Mouse (Mus musculus) retina, postnatal 1 day (tissue): ENCODE results near the gene 4833439L19Rik.

Source experiments
- DNase-seq: peaks from one replicate; pipeline ENCODE4 v3.0.0-alpha.2; 2012

The 4833439L19Rik gene

DNA sequence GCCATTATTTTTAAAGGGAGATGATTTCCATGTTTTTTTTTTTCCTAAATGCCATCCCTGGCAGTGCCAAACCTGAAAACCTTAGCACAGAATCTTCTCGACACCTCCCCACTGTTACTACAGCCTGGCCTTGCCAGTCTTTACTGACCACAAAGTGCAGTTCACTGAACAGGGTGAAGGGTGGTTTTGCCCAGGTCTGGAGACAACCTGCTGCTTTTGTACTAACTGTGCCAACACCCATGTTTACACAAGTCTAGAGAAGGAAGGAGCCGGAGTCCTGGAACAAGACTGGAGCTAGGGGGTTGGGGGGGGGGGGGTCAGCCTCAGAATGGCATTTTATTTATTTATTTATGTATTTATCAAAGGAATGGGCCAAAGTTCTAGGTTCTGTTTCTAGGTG, 16.1 kb upstream of the 4833439L19Rik start:
- no peak for DNase-seq

DNA sequence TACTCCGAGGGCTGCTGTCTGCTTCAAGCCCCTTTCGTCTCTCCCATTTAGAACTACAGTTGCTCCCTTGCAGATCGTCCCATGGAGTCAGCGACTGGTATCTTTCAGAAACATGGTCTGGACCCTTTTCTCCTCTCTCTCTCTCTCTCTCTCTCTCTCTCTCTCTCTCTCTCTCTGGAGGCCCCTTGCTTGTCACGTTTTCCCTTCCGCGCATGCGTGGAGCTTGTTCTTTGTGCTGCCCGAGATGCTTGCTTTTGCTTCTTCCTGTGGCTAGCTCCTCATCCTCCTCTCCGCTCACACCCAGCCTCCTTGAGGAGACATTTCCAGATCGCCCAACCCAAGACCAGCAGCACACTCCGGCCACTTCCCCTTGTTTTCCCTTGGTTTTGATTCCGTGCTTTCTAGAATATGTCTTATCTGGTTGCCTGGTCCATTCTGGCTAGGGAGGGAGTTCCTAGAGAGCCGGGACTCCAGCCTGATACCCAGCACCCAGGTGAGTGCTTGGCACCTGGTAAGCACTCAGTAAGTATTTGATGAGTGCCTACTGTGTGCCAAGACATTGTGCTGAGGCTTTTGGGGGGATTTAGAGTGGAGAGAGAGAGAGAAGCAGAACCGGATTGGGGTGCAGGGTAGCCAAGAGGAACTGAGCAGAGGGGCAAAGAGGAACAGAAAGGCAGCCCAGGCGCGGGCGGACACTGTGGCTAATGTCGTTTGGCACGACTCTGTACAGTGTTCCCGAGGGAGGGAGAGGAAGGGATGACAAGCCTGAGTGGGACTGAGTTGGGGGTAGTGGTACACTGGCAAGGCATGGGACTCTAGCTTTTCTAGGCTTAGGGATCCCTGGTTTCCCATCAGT, 12.6 kb upstream of the 4833439L19Rik start:
- no peak for DNase-seq

DNA sequence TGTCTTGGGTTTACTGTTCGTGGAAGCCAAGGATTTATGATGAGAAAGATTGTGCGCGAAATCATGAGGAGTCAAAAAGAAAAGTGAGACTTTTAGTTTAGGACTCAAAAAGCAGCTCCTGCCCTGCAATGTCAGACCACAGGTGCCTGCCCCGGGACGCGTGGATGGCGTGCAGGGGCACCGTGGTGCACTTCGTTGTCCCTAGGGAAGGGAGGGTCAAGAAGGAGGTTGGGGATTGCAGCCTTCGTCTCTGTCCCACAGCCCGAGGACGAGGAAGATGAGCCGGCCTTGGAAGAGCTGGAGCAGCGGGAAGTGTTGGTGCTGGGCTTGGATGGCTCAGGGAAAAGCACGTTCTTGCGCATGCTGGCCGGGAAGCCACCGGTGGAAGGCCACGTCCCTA, 10.3 kb upstream of the 4833439L19Rik start:
- DNase-seq: no peak

DNA sequence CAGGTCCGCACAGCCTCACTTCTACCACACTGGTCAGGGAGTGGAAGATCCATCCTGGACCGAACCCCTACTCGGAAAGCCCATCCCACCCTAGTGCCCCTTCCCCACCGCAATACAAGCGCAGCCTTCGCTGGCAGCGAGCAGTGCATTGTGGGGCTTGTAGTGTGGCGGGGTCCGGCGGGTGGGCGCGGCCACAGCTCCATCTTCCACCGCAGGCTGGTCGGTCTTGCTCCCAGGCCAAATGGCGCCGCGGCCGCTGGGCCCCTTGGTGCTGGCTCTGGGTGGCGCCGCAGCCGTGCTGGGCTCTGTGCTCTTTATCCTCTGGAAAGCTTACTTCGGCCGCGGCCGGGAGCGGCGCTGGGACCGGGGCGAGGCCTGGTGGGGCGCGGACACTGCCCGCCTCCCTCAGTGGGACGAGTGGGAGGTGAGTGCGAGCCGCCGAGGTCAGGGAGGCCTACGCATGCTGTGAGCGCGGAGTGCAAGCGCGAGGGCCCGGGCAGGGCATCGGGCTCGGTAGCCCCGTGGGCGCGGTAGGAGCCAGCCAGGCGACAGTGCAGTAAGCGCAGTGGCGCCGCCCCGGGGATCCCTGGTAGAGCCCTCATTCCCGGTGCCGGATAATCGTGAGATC, 9.7 kb upstream of the 4833439L19Rik start, which contains the start of gene Arl10:
Gene Arl10 (plus strand): TSS at position 162 of the 628 bp plus-strand sequence.
- DNase-seq: peak; percentile 89

DNA sequence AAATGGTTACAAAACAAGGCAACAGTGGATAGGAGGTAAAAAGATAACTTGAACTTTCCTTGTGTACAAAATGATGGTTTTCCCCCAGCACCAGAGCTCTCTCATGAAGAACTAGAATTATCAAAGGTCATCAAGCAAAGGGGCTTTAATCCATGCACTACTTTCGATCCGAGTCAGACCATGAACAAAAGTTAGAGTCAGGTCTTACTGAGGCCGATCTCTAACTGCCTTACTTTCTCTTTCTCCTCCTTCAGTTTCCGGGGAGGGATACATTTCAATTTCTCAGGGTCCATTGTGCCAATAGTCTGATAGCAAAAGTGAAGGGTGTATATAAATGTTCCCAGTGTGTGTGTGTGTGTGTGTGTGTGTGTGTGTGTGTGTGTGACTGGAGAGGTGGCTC, 7.4 kb upstream of the 4833439L19Rik start:
- no peak for DNase-seq

DNA sequence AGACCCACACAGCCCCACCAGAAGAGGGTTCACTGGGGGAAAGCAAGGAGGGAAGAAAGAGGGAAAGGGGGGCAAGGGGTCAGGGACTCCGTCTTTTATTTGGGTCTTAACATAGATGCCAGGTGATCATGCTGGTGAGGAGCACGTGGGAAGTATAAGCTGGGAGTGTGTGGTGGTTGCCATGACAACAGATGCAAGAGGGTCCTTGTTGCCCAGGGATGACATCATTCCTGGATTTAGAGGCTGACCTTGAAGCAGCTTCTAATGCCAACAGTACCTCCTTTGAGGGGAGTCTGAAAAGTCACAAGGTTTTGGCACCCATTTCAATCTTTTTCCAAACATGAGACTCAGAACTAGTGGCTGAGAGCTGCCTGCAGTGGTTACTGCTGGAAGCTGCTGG, 6.4 kb upstream of the 4833439L19Rik start:
- DNase-seq: peak; percentile 39

DNA sequence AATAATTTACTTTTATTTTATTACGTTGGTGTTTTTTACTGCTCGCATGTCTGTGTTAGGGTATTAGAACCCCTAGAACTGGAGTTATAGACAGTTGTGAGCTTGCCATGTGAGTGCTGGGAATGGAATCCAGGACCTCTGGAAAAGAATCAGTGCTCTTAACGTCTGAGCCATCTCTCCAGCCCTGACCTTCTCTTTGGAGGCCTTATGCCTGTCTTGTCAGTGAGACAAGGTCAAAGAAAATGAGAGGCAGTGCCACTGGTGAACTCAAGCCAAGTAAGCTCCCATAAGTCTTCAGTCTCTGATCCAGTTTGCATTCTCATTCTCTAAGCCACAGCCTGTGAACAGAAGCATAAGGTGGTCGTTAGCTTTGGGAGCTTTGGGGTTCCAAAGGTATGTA, 5.5 kb upstream of the 4833439L19Rik start:
- DNase-seq: no peak

DNA sequence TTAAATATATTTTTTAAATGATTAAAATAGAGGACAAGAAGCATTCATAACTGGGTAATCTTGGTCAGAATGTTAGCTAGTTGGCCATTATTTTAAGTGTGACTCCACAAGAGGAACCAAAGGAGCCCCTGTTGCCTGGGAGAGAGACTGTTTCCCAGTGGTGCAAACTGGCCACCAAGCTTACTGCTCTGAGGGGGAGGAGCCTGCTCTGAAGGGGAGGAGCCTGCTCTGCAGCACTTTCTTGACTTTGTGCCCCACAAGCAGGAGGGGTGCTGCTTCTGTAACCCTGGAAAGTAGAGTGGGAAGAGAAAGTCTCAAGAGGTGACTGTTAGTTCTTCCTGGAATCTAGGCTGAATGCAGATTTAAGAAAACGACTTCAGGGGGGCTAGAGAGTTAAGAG, 4.0 kb upstream of the 4833439L19Rik start:
- no peak for DNase-seq

DNA sequence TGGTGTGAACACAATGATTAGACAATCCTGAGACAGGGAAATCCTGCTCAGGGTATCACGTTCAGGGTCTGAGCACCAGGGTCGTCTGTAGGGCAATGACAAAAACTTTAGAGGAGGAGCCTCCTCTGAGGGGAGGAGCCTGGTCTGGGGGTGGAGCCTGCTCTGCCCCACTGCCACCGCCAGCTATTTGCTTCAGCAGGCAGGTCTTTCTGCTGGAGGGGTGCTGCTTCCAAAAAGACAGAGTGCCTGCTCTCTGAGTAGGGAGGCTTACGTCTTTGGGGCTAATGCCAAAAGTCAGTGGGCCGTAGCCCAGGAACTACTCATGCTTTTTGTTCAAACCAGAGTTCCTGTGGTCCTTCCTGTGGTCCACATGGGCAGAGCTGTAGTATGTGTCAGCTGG, 3.1 kb upstream of the 4833439L19Rik start:
- no peak for DNase-seq

DNA sequence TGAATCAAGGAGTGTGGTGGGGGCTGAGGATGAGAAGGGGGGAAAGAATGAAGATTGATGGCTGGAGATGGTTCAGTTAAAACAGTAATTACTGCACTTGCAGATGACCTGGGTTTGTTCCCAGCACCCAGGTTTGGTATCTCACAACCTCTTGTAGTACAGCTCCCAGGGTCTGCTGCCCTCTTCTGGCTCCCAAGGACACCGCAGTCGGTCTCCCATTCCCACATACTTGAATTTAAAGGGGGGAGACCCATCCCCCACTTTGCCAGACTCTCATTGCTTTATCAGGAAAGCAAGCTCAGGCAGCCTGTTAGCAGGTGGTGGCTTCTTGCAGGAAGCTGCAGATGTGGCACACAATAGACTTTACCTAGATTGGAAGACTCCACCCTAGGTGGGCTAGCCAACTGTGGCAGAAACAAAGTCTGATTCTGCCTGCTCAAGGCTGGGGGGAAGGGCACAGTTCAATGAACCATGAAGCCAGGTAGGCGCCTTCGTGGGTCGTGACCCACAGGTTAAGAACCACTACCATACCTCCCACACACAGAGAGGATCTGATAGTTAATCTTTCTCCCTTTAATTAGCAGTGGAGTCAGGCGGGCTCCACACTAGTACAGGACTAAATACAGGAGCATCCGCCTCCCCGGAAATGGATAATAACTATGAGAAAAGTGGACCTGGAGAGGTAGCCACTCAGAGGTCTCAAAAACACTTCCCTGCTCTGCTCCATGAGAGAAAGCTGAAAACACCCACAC, 535 bp upstream of the 4833439L19Rik start:
- peak; percentile 70 for DNase-seq

DNA sequence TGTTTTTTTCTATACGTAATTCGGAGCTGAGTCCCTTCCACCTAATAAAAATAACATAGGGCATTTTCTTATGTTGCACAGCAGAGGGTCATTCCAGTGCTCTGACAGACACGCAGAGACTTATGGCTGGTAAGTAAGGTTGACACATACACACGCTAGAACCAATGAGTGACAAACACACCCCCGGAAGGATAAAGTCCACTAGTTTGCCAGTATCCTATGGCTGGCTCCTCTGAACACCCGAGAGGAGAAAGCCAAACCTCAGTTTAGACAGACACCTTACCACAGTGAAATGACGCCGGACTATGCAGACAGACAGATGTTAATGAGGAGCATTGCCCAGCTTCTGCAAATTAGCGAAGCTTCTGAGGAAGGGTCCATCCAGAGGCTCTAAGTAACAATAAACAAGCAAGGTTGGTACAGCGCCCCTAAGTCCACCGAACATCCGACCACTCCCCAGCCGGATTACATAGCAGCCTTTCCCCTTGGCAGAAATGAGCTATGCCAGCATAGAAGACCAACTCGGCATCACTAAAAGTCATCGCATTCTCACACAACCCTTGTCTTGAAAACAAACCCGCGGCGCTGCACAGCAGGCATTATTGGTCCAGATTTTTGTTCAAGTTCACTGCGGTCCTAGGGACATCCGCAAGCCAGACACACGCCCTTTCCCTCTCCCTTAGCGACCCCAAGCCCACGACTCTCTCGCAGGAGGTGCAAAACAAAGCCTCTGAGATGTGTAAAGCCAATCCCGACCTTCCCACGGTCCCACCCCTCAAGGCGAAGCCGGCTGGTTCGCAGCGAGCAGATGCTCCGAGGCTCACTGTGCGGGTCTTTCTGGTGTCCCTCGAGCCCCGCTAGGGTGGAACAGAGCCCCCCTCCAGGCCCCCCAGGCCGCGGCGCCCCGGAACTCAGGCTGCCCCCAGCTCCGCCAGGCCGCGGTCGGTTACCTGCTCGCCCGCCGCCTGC, 719 bp downstream of the 4833439L19Rik start:
- no peak for DNase-seq

DNA sequence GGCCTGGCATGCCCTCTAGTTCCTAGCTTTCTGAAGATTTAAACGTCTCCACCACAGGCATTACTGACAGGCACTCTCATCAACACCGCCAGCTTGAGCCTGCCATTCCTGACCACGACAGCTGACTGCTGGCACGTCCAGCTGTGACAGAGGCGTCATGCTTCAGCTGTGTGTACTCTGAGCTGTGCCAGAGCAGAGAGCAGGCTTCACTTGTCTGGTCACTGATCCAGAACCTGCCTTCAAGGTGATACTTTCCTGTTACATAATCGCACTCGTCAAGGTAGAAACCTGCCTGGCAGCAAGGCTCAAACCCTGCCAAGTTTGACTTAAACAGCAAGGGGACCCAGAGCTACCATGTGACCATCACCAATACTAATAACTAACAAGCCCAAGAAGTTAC, 2.7 kb downstream of the 4833439L19Rik start:
- no peak for DNase-seq

DNA sequence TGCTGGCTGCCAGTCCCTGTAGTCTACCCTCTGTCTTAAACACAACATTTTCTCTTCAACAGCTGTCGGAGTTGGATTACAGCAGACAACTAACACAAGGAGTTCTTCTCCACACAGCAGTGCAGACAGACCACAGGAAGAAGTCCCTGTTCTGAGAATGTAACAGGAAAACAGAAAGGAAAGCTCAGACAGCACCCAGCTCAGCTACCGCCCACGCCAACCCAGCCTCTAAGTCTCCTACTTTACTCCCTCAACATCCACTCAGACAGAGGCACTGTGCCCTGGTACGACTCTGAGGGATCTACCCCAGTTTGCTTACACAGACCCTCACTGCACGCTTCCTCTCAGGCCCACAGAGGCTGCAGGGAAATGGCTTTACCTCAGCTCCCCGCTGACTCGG, 4.6 kb downstream of the 4833439L19Rik start:
- DNase-seq: no peak

DNA sequence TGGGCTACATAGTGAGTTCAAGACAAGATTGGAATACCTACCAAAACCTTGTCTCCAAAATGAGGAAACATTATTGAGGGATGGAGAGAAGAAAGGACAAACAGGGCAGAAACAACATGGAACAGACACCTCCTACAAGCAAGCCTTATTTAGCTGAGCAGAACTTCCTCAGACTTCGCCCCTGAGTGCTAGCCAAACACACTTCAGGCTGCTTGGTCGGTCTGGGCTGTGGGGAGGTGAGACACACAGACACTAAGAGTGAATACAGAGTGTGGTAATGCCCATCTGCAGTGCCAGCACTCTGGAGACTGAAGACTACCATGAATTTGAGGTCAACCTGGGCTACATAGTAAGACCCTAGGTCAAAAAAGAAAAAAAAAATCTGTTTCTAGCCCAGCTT, 5.6 kb downstream of the 4833439L19Rik start:
- no peak for DNase-seq

DNA sequence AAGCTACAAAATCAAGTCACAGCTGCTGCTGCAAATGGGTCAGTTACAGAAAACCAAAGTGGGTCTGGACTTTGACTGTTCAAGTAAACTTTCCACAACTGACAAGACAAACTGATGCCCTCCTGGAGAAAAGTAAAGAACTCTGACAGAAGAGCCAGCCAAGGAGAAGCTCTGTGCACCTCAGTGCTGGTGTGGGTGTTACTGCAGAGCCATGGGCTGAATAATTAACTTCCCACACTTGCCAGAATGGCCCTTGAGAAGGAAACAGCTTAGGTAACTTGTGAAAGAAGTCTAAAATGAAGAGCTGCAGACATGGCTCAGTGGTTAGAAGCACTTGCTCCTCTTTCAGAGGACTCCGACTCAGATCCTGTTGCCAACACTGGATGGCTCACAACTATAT, 7.6 kb downstream of the 4833439L19Rik start:
- no peak for DNase-seq

DNA sequence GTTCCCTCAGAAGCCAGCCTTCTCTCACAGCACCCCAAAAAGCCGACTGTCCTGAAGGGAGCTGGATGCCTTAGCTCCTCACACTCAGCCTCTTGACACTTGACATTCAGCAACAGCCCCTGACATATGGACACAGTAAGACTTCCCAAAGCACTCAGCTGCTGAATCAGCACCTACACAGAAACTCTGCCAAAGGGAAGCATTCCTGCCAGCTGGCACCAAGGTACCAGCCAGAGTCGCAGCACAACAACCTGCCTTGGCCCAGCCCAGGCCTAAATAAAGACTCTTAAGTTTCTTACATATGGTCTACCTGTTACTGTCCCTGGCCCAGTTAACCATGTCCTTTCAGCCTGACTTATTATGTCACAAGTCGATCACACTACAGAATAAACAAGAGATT, 8.4 kb downstream of the 4833439L19Rik start:
- DNase-seq: no peak

DNA sequence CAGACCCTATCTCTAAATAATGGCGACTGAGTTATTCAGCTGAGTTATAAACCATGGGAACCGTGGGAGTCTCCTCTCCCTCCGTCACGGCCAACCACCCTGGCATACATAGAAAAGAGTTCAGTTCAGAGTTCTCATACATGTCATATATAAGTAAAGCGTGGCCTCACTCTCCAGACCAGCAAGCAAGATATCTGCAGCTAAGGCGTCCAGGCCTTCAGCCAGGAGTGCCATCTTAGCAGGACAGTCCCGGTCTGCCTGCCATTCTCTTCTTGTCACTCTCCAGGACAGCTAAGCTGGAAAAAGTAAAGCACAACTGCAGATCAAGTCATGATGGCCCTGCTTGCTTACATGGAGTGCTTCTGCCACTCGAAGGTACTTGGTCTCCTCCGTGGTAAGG, 9.1 kb downstream of the 4833439L19Rik start:
- no peak for DNase-seq

DNA sequence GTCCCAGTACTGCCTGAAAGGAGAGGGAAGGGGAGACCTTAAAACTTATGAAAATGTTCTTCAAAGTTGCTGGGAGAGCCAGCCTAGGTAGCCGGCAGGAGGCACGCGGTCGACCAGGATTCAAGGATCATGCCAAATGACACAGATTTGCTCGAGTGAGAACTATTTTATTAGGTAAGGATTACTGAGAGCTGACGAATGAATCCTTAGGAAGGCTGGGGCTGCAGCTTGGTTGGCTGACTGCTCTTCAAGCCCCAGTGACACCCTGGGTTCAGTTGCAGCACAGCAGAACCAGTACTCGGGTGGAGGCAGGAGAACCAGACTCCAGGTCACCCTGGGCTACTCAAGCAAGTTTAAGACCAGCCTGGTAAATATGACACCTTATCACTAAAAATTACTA, 17.2 kb downstream of the 4833439L19Rik start:
- no peak for DNase-seq

DNA sequence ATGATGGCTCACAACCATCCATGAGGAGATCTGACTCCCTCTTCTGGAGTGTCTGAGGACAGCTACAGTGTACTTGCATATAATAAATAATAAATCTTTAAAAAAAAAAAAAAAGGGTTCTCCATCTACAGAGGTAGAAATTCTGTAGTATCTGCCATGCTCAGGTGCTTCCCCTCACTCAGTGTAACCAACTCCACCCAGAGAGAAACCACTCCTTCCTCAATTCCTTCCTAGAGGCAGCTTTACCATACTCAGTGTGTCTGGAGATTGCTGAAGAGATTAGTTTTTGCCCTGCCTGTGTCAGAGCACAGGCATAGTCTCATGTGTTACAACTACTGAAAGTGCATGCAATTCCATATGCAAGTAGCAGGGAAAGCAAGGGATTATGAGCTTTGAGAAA, 33.1 kb downstream of the 4833439L19Rik start:
- DNase-seq: no peak

DNA sequence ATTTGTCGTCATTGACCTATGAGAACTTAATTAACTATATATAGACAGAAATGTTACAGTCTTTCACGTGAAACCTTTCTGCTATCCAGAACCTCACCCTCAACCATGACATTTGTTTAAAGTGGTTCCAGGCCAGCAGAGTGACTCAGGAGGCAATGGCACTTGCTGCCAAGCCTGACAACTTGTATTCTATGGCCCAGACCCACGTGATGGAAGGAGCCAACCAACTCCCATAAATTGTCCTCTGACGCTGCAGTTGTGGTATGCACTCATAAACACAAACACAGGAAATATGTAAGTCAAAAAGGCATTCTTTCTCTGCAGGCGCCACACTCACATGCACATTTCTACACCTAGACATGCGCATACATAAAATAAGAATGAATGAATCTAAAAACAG, 38.1 kb downstream of the 4833439L19Rik start:
- DNase-seq: no peak

DNA sequence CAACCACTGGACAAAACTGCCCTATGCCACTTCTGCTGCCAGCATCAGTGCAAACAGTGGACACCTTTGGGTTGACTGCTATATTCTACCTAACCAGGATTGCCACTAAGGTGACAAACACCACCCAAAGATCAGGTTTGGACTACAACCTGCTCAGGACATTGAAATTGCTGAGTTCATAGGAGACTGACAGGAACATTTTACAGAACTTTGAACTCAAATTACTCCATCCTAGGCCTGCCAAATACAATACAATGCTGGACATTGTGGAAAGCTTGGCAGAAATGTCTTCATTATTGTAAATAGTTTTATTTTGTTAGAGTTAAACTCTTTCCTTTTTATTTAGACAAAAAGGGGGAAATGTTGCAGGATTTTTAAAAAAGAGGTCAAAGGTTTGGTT, 44.1 kb downstream of the 4833439L19Rik start:
- no peak for DNase-seq

DNA sequence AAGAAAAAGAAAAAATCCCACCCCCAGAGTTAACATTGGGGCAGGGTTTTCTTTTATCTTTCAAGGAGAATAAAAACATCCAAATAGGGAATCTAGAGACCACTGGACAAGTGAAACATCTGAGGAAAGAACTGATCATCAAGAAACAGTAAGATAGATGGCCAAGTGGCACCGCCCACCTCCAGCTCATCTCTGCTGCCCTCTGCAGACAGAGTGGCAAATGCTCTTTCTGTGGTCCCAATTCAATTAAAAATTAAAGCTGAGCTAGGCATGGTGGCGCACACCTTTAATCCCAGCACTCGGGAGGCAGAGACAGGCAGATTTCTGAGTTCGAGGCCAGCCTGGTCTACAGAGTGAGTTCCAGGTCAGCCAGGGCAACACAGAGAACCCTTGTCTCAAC, 45.0 kb downstream of the 4833439L19Rik start:
- DNase-seq: peak; percentile 6

DNA sequence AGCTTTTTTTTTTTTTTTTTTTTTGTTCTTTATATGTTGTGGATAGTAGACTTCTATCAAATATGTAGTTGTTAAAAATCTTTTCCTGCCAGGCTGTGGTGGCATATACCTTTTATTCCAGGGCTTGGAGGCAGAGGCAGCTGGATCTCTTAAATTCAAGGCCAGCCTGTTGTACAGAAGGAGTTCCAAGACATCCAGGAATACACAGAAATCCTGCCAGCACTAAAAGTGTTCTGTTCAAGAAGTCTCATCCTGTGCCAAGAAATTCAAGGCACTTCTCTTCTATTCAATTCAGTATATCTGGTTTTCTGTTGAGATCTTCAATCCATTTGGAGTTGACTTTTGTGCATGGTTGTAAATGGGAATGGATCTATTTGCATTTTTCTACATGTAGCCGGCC, 59.3 kb downstream of the 4833439L19Rik start:
- no peak for DNase-seq
